Mouse (Mus musculus) testis, postnatal 14 days (tissue): ENCODE data around the gene Picalm.
"Not testable (repeated sequence)": the region's sequence is repeated elsewhere in the genome, so short reads cannot be mapped to it uniquely, and the experiment has no call there.

Experiments used
- DNase-seq: peaks from one replicate; pipeline ENCODE4 v3.0.0; 2021; ENCODE audit warnings: low spot score

Picalm gene

GRCm38 (mm10) chr7:90131831-90132241 lies 1.8 kb downstream of the Picalm start:
- no peak for DNase-seq

- DNase-seq: no peak
Measured at GRCm38 (mm10) chr7:90132322-90132721, 2.3 kb downstream of the Picalm start.

DNA sequence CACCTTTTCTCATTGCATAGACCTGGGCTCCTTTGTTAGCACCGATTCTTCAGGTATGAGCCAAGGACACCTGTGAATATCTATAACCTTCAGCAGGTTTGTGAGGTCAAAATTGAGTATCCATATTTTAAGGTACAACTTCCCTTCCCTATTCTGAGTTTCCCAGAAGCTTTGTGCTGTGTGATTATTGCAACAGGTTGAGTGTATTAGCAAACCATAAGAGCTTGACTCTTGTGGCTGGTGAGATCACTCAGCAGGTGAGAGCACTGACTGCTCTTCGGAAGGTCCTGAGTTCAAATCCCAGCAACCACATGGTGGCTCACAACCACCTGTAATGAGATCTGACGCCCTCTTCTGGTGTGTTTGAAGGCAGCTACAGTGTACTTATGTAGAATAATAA lies 6.7 kb downstream of the Picalm start:
- DNase-seq: no peak

GRCm38 (mm10) chr7:90138359-90138758 lies 8.3 kb downstream of the Picalm start:
- no peak for DNase-seq

- DNase-seq: no peak
Measured at GRCm38 (mm10) chr7:90140290-90140689, 10.3 kb downstream of the Picalm start.

GRCm38 (mm10) chr7:90144275-90144674 lies 14.3 kb downstream of the Picalm start:
- no peak for DNase-seq

- DNase-seq: no peak
Measured at GRCm38 (mm10) chr7:90144971-90145370, 15.0 kb downstream of the Picalm start.

- DNase-seq: no peak
Measured at GRCm38 (mm10) chr7:90145376-90145775, 15.4 kb downstream of the Picalm start.

DNA sequence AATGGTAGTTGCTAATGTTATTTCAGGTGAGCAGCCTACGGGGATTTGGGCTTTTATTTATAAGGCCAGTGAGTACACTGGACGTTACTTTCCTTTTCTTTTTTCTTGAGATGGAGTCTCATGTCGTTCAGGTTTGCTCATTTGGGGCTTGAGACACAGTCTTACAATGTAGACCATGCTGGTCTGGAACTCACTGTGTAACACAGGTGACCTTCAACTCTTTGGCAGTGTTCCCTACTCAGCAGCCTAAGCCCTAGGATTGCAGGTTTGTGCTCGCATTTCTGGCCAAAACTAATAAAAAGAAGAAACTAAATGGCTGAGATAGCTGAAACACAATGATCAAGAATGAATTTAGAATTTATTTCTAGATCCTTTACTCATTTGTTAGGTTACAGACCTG lies 15.9 kb downstream of the Picalm start:
- DNase-seq: peak; percentile 19

DNA sequence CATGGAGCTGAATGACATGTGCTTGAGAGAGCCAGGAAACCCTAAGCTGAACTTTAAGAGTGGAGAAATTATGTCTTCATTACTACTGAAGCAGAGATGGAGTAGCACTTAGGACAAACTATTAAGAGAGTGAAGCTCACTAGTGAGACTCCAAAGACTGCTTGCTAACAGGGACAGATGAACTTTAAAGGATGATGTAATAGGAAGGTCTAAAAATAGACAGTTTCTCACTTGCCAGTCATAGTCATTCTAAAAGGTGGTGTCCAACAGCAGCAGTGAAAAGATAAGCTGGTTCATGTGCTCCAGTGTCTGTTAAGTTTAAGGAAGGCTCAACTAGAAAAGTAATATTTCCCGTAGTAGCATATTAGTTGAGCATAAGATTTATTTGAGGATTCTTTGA lies 16.3 kb downstream of the Picalm start:
- no peak for DNase-seq

DNA sequence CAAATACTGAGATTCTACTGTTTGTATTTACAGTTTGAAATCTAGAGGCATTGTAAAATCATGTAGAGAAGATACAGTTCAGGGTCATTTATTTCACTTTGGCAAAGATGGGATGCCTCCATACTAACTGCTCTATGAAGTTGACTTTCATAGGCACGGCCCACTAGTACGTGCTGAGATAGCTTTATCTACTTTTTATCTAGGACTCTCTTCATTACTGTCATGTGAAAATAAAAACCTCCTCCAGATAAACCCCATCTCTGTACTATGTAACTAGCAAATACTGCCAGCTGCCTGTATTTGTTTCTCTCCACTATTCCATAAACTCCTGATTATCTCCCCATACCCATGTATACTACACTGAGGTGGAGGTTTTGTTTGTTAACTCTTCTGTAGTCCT lies 18.0 kb downstream of the Picalm start:
- no peak for DNase-seq

GRCm38 (mm10) chr7:90148516-90148915 lies 18.5 kb downstream of the Picalm start:
- no peak for DNase-seq

GRCm38 (mm10) chr7:90150311-90150710 lies 20.3 kb downstream of the Picalm start:
- DNase-seq: no peak

DNA sequence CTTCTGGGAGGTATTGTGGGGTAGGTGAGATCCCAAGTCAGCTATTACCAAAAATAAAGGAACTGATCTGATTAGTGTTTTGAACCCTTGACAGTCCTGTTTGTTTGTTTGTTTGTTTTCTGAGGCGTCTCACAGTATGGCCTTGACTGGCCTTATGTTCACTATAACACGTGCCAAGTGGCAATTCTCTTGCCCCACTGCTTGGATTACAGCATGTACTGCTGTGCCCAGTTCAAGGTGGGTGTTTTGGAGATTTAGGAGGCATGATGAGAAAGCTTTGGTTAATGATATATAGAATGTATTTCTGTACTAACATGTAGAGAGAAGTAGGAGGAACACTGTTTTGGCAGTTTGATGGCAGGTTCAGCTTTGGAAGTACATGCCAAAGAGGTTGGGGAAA lies 28.0 kb downstream of the Picalm start:
- DNase-seq: no peak

- no peak for DNase-seq
Measured at GRCm38 (mm10) chr7:90160598-90160997, 30.6 kb downstream of the Picalm start.

DNA sequence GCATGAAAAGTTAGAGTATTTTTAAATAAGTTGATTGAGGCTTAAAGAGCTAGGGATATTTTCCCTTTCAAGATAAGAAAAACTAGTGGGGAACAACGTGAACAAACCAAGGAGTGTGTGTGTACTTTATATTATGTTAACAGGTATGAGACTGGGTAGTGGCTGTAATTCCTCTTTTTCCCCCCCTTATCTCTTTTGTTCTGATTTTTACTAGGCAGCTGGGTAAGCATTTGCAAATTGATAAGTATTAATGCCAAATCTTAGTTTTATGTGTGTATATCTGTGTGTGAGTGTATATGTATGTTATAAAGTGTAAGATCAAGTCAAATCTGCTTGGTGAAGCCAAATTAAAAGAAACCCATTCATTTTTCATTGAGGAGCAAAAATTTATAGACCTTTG lies 34.3 kb downstream of the Picalm start:
- DNase-seq: no peak

- no peak for DNase-seq
Measured at GRCm38 (mm10) chr7:90165970-90166369, 36.0 kb downstream of the Picalm start.

- not testable (repeated sequence) for DNase-seq
Measured at GRCm38 (mm10) chr7:90167777-90168176, 37.8 kb downstream of the Picalm start.

DNA sequence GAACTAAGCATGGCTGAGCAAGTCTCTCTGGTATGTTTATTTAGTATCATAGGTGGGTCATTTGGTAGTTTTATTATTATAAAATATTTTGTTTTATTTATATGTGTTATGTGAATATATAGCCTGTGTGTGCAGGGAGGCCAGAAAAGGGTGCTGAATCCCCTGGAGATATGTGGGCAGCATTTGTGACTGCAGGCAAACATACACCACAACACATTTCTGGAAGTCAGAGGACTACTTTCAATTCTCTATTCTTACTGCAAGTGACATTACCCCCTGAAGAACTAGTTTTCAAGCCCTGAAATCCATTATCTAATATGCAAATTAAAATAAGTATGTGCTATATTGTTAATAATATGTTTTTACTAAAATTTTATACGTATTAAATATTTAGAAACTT lies 43.8 kb downstream of the Picalm start:
- DNase-seq: no peak

DNA sequence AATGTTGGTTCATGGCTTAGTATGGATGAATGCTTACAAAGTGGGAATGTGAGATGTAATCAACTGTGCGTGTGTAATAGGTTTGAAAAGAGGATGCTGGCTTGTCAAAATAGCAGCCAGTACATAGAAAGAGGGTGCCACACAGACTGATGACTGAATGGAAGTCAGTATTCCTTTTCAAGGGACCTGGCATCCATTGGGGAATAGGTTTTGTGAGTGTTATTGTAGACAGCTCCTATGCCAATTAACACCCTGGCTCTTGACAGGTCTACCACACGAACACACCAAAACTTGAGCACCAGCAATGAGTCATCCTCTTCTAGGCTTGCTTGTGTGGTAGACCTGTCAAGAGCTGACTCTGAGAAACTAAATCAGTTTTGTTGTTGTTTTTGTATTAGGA lies 45.6 kb downstream of the Picalm start:
- DNase-seq: no peak

- DNase-seq: no peak
Measured at GRCm38 (mm10) chr7:90180635-90181034, 50.6 kb downstream of the Picalm start.

GRCm38 (mm10) chr7:90200251-90200650 lies 70.2 kb downstream of the Picalm start:
- no peak for DNase-seq

DNA sequence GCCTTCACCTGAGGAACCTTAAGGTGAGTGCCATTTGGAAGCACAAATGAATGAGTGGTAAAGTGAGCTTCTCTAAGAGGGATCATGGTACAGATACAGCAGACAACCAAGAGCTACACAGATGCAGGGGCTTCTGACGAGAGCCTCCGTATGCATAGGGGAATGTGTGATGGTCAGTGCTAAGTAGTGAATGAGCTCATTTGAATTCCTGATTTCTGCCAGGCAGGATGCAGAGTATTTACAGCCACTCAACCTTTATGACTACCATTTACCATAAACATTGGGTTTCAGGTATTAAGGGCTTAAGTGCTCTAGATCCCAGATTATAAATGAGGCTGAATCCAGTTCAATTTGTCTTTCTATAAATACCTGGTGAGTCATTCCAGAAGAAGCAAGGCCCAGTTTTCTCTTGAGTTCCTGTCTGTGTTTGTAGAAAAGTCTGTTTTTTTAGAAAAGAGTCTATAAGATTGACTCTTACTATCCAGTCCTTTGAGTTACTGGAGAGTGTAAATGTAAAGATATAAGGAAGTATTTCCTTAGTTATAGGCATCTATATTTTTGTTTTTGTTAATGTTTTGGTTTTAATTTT lies 72.0 kb downstream of the Picalm start:
- DNase-seq: no peak

GRCm38 (mm10) chr7:90203914-90204313 lies 73.9 kb downstream of the Picalm start:
- no peak for DNase-seq

- no peak for DNase-seq
Measured at GRCm38 (mm10) chr7:90210116-90210515, 80.1 kb downstream of the Picalm start.
